Mouse (Mus musculus): Measurements from ENCODE around the gene Ift43.

Ift43 gene

GRCm38 (mm10) chr12:86174369-86174768, 92.0 kb downstream of the Ift43 start:
- no peak for DNase-seq (ENCODE audit: low spot score in 2 of 2)

GRCm38 (mm10) chr12:86175476-86175942, 93.2 kb downstream of the Ift43 start:
- DNase-seq (ENCODE audit: low spot score in 2 of 2) = no peak

- DNase-seq (ENCODE audit: low spot score in 2 of 2) = no peak
These were observed 94.5 kb downstream of the Ift43 start for GRCm38 (mm10) chr12:86176675-86177339.

GRCm38 (mm10) chr12:86179266-86179665, 96.9 kb downstream of the Ift43 start:
- DNase-seq (ENCODE audit: low spot score in 2 of 2) = peak; percentile 80 to 82

GRCm38 (mm10) chr12:86181320-86181751, 99.0 kb downstream of the Ift43 start:
- DNase-seq (ENCODE audit: low spot score in 2 of 2) = no peak

GRCm38 (mm10) chr12:86181879-86182278, 99.5 kb downstream of the Ift43 start:
- no peak for DNase-seq (ENCODE audit: low spot score in 2 of 2)

- no peak for DNase-seq (ENCODE audit: low spot score in 2 of 2)
These were observed 100.1 kb downstream of the Ift43 start for GRCm38 (mm10) chr12:86182414-86182813.

- DNase-seq (ENCODE audit: low spot score in 2 of 2) = no peak
These were observed 105.8 kb downstream of the Ift43 start for GRCm38 (mm10) chr12:86188161-86188560.

GRCm38 (mm10) chr12:86189601-86190323, 107.4 kb downstream of the Ift43 start:
- DNase-seq (ENCODE audit: low spot score in 2 of 2) = peak; percentile 41 to 64

GRCm38 (mm10) chr12:86192036-86192449, 109.7 kb downstream of the Ift43 start:
- DNase-seq (ENCODE audit: low spot score in 2 of 2) = peak; percentile 54 to 55

GRCm38 (mm10) chr12:86196944-86197343, 114.6 kb downstream of the Ift43 start:
- DNase-seq (ENCODE audit: low spot score in 2 of 2) = no peak

- no peak for DNase-seq (ENCODE audit: low spot score in 2 of 2)
These were observed 121.2 kb downstream of the Ift43 start for GRCm38 (mm10) chr12:86203443-86204057.

GRCm38 (mm10) chr12:86211099-86211520, 128.8 kb downstream of the Ift43 start:
- no peak for DNase-seq (ENCODE audit: low spot score in 2 of 2)
